ENCODE assay signal across 8 mouse cellular contexts in the genomic region with DNA sequence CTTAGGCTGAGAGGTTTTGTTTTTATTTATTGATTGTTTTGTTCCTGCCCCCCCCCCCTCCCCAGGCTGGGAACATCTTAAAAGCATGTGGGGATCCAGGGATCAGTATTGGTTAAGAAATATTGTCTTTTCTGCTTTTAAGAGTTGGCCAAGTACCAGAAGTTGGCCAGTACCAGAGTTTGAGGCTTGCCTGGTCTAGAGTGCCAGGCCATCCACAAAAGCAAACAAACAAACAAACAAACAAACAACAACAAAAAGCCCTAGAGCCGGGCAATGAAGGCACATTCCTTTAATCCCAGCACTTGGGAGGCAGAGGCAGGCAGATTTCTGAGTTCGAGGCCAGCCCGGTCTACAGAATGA. TPM values are rescaled to one million over a fixed set of nuclear protein-coding genes. Genes with fewer than 3 reads are reported as not detected.
A peak's percentile ranks its signal among the peaks of the same experiment; 100 is the strongest.
DNase-seq lines count a peak whose midpoint lies in the region; ATAC-seq and TF ChIP-seq lines count a peak whose summit lies in the region.

No protein-coding gene starts in this region.

- 36% methylated on average over 3 of the region's 3 CpGs for WGBS in heart, embryonic 13.5 days
- WGBS in forebrain, embryonic 16.5 days, result 46% methylated on average over 3 of the region's 3 CpGs

- H3K27me3 ChIP-seq in heart, embryonic 13.5 days (replicated peaks), result no peaks in the 10 kb centered on the region
- no peaks in the 10 kb centered on the region for H3K27me3 ChIP-seq in MEL (ENCODE audit: control insufficient read depth in 1 of 2, insufficient read depth in 2 of 2, low read length in 2 of 2)
- no peaks in the 10 kb centered on the region for H3K27me3 ChIP-seq in forebrain, embryonic 16.5 days (replicated peaks; ENCODE audit: control insufficient read depth, insufficient read depth, low read length)

- no peak overlapping the region for H3K4me2 ChIP-seq in heart, embryonic 13.5 days
- no peak overlapping the region for H3K4me2 ChIP-seq in forebrain, embryonic 16.5 days (ENCODE audit: low read length)

- no peak for TF ChIP-seq CTCF in MEL (IDR thresholded peaks at IDR 0.05 in 2 of 3, conservative IDR thresholded peaks at IDR 0.05 in 1 of 3; ENCODE audit: control insufficient read depth in 1 of 3, insufficient read depth in 1 of 3, low read depth in 2 of 3, low read length in 3 of 3, poor library complexity in 1 of 3, severe bottlenecking in 1 of 3)

- TF ChIP-seq RAD21 in MEL (IDR thresholded peaks at IDR 0.05; ENCODE audit: low read depth, low read length), result no peak

- H3K4me3 ChIP-seq in heart, embryonic 13.5 days, result no peak overlapping the region
- no peak overlapping the region for H3K4me3 ChIP-seq in MEL (ENCODE audit: control insufficient read depth in 1 of 2, insufficient read depth in 1 of 2, low read depth in 2 of 2, low read length in 2 of 2)
- no peak overlapping the region for H3K4me3 ChIP-seq in forebrain, embryonic 16.5 days (replicated peaks; ENCODE audit: low read length)

- no peaks in the 10 kb centered on the region for H3K9me3 ChIP-seq in heart, embryonic 13.5 days
- no peaks in the 10 kb centered on the region for H3K9me3 ChIP-seq in MEL (replicated peaks; ENCODE audit: insufficient read depth, low read length)
- H3K9me3 ChIP-seq in forebrain, embryonic 16.5 days (ENCODE audit: control insufficient read depth, low read length), result no peaks in the 10 kb centered on the region

- H3K27ac ChIP-seq in heart, embryonic 13.5 days (replicated peaks), result peak overlapping the region; percentile 69
- 0 out of 2 replicates have a peak overlapping the region, but pooled peaks have one; percentile 9 for H3K27ac ChIP-seq in MEL (ENCODE audit: control insufficient read depth, low read depth, low read length)
- peak overlapping the region; percentile 90; the same call in 1 of the 2 replicates for H3K27ac ChIP-seq in forebrain, embryonic 16.5 days (ENCODE audit: low read length)

- DNase-seq in heart, adult 8-10 months (ENCODE audit: low spot score), result no peak
- DNase-seq in MEL (ENCODE audit: low read depth, low spot score), result peak; percentile 87
- DNase-seq in adrenal gland, postnatal 4 days (ENCODE audit: low spot score in 2 of 2), result no peak
- no peak for DNase-seq in cerebellum, postnatal 36 days
- DNase-seq in cerebellum, adult 11-12 months, result no peak

- H3K36me3 ChIP-seq in heart, embryonic 13.5 days, result no peaks in the 10 kb centered on the region
- peaks cover 0 to 22% of the 10 kb centered on the region in 2 experiments; a peak in 2 of 4 replicates for H3K36me3 ChIP-seq in MEL (ENCODE audit: control insufficient read depth in 1 of 2, insufficient read depth in 2 of 2, low read length in 2 of 2)
- H3K36me3 ChIP-seq in forebrain, embryonic 16.5 days (ENCODE audit: control insufficient read depth, insufficient read depth), result no peaks in the 10 kb centered on the region

- ATAC-seq in heart, embryonic 13.5 days (ENCODE audit: extremely low read depth, insufficient number of reproducible peaks, low FRiP score, low TSS enrichment), result no peak
- ATAC-seq in forebrain, embryonic 16.5 days, result no peak
- ATAC-seq in megakaryocyte-erythroid progenitor cell, adult 5-6 weeks (replicated peaks; ENCODE audit: low FRiP score, low TSS enrichment, poor library complexity, severe bottlenecking), result peak; percentile 38

- peaks cover 20% of the 10 kb centered on the region for H3K4me1 ChIP-seq in heart, embryonic 13.5 days
- peaks cover 0 to 32% of the 10 kb centered on the region in 2 experiments; a peak in 2 of 4 replicates for H3K4me1 ChIP-seq in MEL (ENCODE audit: control insufficient read depth in 1 of 2, insufficient read depth in 2 of 2, low read length in 2 of 2)
- peaks cover 6% of the 10 kb centered on the region for H3K4me1 ChIP-seq in forebrain, embryonic 16.5 days (replicated peaks; ENCODE audit: control insufficient read depth, insufficient read depth, low read length)

- no peak for TF ChIP-seq POLR2A in MEL (IDR thresholded peaks at IDR 0.05; ENCODE audit: control insufficient read depth in 1 of 2, insufficient read depth in 1 of 2, low read depth in 1 of 2, low read length in 2 of 2, poor library complexity in 1 of 2)

- peaks cover 1% of the 10 kb centered on the region; the same call in 1 of the 2 replicates for H3K79me2 ChIP-seq in MEL (ENCODE audit: control insufficient read depth, insufficient read depth, low read length, poor library complexity)

- H3K9ac ChIP-seq in heart, embryonic 13.5 days, result no peak overlapping the region
- no peak overlapping the region for H3K9ac ChIP-seq in MEL (ENCODE audit: control insufficient read depth, low read depth, low read length, poor library complexity, severe bottlenecking)
- no peak overlapping the region for H3K9ac ChIP-seq in forebrain, embryonic 16.5 days (replicated peaks; ENCODE audit: low read depth, low read length)

- TF ChIP-seq EP300 in MEL (IDR thresholded peaks at IDR 0.05; ENCODE audit: low read depth in 1 of 2, low read length in 2 of 2), result no peak

TF ChIP-seq in MEL, 35 proteins besides CTCF, POLR2A, EP300 and RAD21:
- TF ChIP-seq USF1 (IDR thresholded peaks at IDR 0.05; ENCODE audit: low read depth, low read length) (no peak), KAT2A (conservative IDR thresholded peaks at IDR 0.05; ENCODE audit: low read depth, low read length) (no peak), MAX (IDR thresholded peaks at IDR 0.05; ENCODE audit: low read length) (no peak), NRF1 (IDR thresholded peaks at IDR 0.05; ENCODE audit: insufficient read depth, low read depth, low read length, poor library complexity, severe bottlenecking) (no peak), MYC (IDR thresholded peaks at IDR 0.05; ENCODE audit: low read depth, low read length) (no peak), BHLHE40 (IDR thresholded peaks at IDR 0.05; ENCODE audit: borderline replicate concordance, low read depth, low read length) (no peak), ZNF384 (IDR thresholded peaks at IDR 0.05; ENCODE audit: low read depth, low read length) (no peak), GABPA (IDR thresholded peaks at IDR 0.05; ENCODE audit: low read depth, low read length) (no peak), ZKSCAN1 (IDR thresholded peaks at IDR 0.05; ENCODE audit: low read depth, low read length) (no peak), JUND (IDR thresholded peaks at IDR 0.05; ENCODE audit: low read depth, low read length) (no peak), MAFK (IDR thresholded peaks at IDR 0.05; ENCODE audit: borderline replicate concordance, low read depth, low read length) (no peak), TCF12 (IDR thresholded peaks at IDR 0.05; ENCODE audit: low read depth, low read length) (no peak), HCFC1 (IDR thresholded peaks at IDR 0.05; ENCODE audit: low read depth, low read length) (no peak)

RNA-seq across cellular contexts. Expression of a gene that starts 5.8 kb away (rescaled TPM):
- 4.5 and 5.1 TPM in 2 replicates for polyA plus RNA-seq in heart, embryonic 13.5 days (2015; fragmentation: Nextera tagmentation; extraction: Ambion mirVana)
- total RNA-seq in heart, adult 8-10 months (2022), result 1 to 10 TPM; 3.4 to 4.5 (median 3.7) TPM
- 1.3 and 1.4 TPM in 2 replicates for total RNA-seq in MEL (2012; rRNA removed)
- polyA plus RNA-seq in MEL (2012; ENCODE audit: insufficient read depth in 1 of 2, insufficient read length in 2 of 2, low read depth in 1 of 2, low replicate concordance in 2 of 2, missing spikeins in 1 of 2), result 1 to 10 TPM in 1 of 2 experiments, not detected in 1; 5.1 TPM
- 5.4 and 6.6 TPM in 2 replicates for polyA plus RNA-seq in forebrain, embryonic 16.5 days (2015; fragmentation: Nextera tagmentation; extraction: Ambion mirVana)
- total RNA-seq in megakaryocyte-erythroid progenitor cell, adult 5-6 weeks (2014; fragmentation: Nextera tagmentation), result 4.9 and 8.3 TPM in 2 replicates
- total RNA-seq in megakaryocyte-erythroid progenitor cell, adult 5-6 weeks (2017), result 0.30 and 6.7 TPM in 2 replicates
- 10 to 100 TPM; 23.2 to 27.0 TPM for total RNA-seq in adrenal gland, postnatal 4 days (2021)

Comparison
In these comparisons a context has a peak if more than half of its experiments do, and no peak if none do; other contexts are left out.
1. H3K27ac ChIP-seq: peak in every context shown above with its lines; median percentile 90 in forebrain, embryonic 16.5 days; 69 in heart, embryonic 13.5 days; 9 in MEL.